Mouse (Mus musculus) layer of hippocampus, postnatal 10 days (tissue): Measurements from ENCODE around the gene Dnmt3b. TPM values are rescaled to one million over a fixed set of nuclear protein-coding genes. Genes with fewer than 3 reads are reported as not detected.
A peak's percentile ranks its signal among the peaks of the same experiment; 100 is the strongest.
"Not testable (repeated sequence)": the region's sequence is repeated elsewhere in the genome, so short reads cannot be mapped to it uniquely, and the experiment has no call there.

Experiments
- DNase-seq, 2 experiments: peaks; one replicate each; pipeline ENCODE4 v3.0.0; 2021; ENCODE audit warnings: low spot score in 2 of 2
- total RNA-seq, 2 experiments: library from RNA; stranded (reverse); gene quantifications; 2 replicates each; pipeline ENCODE4 v1.2.3; 2021

The Dnmt3b gene
- total RNA-seq, 2 experiments from 2014 or later: 2.3 to 3.0 TPM

DNA sequence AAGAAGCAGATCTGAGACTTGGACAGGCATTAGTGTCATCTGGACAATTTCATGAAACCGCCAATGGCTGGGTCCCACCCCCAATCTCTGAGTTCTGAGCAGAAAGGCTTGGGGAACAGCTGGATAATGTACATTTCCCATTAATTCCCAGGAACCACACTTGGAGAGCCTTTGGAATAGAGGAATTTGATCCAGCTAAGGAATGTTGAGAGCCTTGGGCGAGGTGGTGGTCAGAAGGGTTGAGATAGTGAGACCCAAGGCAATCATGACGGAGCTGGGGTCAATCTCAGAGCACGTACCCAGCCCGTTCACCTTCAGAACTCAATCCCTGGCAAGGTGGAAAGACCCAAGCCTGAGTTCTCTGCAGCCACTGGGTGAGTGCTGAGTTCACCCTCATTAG lies 16.0 kb upstream of the Dnmt3b start:
- DNase-seq: no peak

DNA sequence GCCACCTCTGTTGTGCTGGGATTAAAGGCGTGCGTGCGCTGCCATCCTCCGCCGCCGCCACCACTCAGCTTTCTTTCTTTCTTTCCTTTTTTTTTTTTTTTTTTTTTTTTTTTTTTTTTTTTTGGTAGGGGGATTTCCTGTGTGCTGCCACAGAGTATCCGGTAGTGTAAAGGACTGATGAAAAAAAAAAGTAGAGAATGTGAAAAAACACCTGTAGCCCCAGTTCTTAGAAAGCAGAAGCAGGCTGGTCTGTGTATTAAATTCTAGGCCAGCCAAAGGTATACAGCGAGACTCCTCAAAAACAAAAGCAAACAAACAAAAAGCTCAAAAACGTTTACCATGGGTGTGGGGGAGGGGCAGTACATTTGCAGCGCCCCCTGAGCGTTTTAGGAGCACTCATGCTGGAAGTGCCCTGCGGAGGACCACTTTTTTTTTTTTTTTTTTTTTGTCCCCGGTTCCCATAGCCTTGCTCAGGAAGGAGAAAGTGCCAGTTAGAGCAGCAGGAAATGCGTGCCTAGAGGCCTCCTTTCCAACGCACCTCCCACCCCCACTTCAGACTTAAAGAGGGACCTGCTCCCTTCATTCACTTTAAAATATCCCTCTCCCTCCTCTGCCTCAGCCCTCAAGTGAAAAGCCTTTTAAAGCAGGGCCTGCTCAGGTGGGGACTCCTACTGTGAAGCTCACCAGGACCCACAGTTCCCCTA lies 10.1 kb upstream of the Dnmt3b start:
- no peak for DNase-seq

DNA sequence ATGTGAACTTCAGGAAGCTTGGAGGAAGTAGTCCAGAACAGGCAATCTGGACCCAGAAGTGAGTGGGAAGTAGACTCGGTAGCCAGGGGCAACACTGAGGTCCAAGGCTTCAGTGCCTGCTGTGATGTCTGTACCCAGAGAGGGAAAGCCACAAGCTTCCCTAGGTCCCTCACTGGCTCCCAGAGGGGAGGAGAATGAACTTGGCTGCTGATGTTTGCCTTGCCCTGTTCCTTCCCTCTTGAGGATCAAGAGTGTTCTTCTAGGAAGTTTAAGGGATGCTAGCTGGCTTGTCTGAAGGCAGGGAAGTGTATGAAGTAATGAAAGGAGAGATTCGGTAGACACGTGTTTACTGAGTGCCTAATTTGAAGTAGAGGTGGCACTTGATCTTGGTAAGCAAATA lies 6.8 kb upstream of the Dnmt3b start:
- no peak for DNase-seq

DNA sequence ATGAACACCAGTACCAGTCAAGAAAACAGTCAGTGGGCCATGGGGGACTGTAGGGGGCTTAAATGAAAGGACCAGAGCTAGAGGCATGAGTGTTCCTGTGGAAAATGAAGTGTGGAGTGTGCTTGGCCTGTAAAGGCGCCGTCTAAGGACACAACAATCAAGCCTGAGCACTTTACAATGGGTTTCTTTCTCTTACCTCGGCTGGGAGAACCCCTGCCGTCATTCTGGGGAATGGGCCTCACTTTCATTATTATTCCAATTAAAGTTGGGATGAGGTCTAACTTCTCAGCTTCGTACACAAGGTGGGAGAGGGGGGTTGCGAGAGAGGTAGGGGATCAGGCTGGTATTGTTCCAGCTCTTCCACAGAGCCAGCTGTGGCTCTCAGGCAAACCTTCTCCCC lies 6.3 kb upstream of the Dnmt3b start:
- DNase-seq: no peak

DNA sequence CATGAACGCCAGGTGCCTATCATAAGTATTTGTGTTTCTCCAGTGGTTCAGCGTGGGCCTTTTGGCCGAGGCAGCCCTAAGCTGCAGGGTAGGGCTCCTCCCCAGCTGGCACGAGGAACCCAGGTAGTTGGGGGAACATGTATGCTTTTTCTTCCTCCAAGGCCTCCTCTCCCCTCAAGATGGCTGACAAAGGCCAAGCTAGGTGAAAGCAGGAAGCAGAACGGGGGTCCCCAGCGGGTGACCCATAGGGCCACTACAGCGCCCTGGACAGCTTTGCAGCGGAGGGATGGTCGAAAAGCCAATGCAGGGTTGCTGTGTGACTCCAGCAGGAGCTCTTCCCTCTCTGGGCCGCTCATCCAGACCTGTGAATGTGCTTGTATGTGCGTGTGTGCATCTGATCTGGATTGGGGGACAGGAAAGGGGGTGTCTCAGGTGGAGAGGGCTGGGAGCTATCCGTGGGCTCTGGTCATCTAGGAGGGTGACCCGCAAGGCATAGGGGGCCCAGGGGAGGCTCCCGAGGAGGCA lies 415 bp upstream of the Dnmt3b start:
- no peak for DNase-seq

DNA sequence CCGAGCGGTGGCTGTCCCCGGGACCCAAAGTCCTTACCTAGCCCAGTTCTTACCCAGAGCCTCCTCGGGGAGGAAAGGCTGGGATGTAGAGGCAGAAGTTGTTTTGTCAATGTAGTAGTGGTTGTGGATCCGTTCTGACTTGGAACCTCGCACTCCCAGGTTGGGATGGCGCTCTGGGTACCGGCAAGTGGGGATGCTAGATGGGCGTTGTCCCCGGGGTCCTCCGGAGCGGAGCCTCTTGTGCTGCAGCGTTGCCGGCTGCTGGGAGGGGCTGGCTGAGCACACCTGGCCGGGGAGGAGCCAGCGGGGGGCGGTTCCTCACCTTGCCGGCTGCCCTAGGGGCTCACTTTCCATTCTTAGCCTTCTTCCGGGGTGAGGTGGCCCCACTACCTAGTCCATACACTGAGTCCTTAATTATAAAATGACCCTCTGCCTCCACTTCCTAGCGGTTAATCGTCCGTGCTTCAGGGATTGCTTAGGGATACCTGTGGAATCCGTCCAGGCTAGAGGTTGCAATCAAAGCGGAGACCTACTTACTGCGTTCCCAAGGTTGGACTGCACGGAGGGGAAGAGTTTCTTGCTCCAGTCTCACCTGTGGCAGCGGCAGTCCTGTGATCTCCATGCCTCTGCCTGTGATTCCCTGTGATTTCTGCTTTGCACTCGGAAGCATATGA lies 901 bp downstream of the Dnmt3b start:
- peak in 1 of 2 experiments; percentile 18 for DNase-seq

DNA sequence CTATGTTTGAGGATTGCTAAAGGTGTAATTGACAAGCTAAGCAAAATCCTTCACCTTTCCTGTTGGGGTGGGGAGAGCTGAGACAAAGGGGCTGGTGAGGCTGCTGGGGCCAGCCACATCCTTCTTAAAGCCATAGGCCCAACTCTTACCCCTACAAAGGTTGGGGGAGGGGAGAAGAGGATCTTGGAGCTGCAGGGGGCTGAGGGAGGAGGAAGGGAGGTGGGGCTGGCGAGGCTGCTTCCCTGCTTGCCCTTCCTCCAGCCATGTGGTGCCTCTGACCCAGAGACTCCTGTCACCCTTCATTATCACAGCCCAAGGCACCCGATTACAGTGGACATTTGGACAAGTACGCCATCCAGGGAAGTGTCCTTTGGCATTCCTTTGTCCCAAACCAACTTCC lies 2.4 kb downstream of the Dnmt3b start:
- DNase-seq: no peak

DNA sequence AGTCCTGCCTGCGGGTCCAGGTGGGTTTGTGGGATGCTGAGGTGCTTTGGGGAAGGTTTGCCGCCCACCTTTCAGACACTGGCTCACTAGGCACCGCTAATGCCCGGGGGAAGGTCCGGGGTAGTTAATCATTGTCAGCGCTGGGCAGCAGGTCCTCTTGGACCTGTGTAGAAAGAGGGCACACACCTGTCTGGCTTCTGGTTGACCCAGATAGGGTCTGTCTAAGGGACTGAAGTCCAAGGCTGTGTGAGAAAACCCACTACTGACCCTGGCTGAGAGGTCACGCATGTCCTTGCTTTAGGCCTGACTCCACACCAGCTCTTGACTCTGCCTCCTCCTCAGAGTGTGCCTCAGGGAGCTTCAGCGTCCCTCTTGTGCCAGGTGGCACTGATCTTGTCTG lies 8.4 kb downstream of the Dnmt3b start:
- DNase-seq: not testable (repeated sequence)

DNA sequence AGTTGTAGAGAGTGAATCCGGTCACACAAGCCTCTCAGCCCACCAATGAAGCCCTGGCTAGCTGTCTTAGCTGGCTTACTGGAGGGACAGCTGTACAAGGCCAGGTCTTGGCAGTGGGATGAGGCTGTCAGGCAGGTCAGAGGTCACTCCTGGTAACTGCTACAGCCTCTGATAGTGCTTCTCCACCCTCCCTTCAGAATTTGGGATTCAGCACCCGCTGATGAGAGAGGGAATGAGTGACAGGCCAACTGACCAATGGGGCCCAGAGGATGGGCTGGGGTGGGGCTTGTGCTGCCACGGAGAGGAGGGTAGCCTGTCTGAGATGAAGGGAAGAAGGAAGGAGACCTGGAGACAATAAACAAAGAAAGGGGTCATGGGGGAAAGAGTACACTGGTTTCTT lies 11.4 kb downstream of the Dnmt3b start:
- DNase-seq: no peak

DNA sequence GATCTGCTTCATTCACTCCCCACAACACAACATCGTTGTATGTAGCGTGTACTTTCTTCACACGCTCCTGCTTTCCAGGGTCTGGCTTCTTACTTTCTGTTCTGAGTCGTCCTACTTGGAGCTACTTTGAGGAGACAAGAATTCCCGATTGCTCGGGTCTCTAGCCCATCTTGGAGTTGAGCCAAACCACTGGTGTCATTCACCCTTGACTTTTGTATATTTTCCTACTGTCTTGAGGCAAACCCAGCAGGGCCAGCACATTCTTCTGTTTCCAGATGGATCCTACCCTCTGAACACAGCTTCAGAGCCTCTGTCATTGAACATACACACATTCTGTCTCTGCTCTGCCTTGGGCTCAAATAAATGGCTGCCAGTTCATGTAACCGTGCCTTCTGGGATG lies 16.2 kb downstream of the Dnmt3b start:
- DNase-seq: no peak

DNA sequence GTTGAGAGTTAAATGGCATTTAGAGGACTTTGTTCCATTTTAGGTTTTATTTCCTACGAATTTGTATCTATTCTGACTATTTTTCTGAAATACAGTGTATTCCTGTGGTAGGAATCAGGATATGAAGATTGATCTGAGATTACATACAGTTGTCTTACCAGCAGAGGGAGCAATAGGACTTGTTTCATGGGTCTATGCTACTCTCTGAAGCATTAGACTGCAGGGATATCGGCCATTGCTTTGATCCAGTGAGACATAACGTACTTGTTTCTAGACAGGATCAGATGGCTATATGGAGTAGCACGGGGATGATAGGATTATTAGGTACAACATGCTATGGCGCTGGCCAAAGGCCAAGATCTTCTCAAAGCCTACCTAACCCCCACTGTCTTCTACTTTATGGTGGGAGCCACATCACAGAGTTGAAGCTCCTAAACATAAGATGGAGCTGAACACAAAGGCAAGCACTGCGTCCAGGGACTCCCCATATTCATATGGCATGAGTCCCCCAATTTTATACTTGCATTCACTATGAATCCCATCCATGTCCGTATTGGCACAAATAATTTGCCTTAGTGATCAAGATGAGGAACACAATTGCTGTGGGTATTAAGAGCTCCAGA lies 19.6 kb downstream of the Dnmt3b start:
- DNase-seq: peak; percentile 23 to 40

DNA sequence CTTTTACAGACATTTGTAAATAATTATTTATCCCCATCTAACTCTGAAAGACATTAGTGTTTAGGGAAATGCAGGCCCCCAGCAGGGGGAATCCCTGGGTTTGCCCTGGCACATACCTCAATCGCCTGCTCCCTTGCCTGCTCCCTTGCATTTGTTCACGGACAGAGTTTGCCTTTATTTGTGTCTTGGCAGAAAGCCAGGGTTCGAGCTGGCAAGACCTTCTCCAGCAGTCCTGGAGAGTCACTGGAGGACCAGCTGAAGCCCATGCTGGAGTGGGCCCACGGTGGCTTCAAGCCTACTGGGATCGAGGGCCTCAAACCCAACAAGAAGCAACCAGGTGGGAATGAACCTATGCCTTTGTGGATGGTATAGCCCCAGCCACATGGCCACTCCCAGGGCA lies 20.9 kb downstream of the Dnmt3b start:
- peak; percentile 19 to 36 for DNase-seq

DNA sequence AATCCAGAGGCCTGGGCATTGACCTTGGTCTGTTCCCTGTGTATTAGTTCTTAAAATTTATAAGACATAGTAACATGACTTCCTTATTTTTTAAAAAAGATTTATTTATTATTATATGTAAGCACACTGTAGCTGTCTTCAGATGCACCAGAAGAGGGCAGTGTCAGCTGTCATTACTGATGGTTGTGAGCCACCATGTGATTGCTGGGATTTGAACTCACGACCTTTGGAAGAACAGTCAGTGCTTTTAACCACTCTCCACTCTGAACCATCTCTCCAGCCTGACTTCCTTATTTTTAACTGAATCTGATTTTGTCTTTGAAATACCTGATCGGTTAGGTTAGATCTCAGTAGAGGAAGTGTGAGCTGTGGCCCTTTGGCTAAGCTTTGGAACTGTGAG lies 23.4 kb downstream of the Dnmt3b start:
- DNase-seq: no peak

DNA sequence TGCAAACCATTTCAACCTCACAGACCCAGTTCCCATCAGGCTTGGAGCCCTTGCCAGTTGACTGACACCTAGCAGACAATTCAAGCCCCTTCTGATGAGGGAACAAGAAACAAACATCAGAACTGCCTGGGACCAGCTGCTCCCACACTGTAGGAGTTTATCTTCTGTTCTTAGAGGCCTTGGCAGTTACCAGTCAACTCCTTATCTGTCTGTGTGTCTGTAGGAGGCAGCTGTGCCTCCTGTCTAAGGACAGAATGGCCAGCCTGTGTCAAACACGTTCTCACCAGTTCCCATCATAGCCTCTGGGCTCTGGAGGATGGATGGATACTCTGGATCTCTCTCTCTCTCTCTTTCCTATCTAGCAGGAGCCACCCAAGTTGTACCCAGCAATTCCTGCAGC lies 26.1 kb downstream of the Dnmt3b start:
- DNase-seq: not testable (repeated sequence)

DNA sequence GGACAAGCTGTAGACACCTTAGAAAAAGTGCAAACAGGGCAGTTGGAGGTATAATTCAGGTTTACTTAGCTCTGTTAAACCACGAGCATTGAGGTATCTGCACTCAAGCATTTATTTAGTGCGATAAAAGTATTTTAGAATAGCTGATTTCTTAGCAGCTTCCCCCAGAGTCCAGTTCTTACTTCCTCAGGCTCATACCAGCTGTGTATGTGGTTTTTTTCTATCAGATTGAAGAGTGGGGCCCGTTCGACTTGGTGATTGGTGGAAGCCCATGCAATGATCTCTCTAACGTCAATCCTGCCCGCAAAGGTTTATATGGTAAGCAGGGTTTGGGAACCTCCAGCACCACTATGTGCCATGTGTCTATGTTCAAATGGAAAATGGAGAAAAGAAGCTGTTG lies 27.7 kb downstream of the Dnmt3b start:
- DNase-seq: no peak

DNA sequence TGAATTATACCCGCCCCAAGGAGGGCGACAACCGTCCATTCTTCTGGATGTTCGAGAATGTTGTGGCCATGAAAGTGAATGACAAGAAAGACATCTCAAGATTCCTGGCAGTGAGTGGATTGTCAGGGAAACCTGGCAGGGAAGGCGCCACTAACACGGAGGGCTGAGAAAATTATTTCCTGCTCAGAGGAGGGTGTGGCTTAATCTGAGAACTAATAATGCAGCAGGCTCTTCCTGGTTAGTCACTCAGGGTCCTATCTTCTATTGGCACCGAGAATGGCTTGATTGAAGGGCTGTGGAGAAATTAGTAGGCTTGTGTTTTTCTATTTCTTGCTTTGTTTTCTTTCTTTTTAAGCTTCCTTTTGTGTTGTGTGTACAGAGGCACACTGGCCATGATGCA lies 28.3 kb downstream of the Dnmt3b start:
- no peak for DNase-seq

DNA sequence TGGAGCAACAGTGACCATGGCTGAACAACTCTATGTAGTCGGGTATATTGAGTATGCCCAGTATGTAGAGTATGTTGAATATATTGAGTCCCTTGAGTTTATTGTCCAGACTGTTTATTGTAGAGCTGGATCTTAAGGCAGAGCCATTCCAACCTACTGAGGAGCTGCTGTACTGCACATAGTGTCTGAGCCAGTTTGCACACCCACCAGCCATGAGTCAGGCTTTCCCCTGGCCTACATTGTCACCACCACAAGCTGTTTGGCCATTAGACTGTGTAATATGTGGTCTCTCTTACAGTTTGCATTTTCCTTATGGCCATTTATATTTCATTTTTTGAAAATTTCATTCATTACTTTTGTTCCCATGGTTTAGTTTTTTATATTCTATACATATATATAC lies 30.7 kb downstream of the Dnmt3b start:
- no peak for DNase-seq

DNA sequence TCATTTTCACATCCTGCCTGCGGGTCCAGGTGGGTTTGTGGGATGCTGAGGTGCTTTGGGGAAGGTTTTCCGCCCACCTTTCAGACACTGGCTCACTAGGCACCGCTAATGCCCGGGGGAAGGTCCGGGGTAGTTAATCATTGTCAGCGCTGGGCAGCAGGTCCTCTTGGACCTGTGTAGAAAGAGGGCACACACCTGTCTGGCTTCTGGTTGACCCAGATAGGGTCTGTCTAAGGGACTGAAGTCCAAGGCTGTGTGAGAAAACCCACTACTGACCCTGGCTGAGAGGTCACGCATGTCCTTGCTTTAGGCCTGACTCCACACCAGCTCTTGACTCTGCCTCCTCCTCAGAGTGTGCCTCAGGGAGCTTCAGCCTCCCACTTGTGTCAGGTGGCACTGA lies 44.2 kb downstream of the Dnmt3b start:
- not testable (repeated sequence) for DNase-seq

DNA sequence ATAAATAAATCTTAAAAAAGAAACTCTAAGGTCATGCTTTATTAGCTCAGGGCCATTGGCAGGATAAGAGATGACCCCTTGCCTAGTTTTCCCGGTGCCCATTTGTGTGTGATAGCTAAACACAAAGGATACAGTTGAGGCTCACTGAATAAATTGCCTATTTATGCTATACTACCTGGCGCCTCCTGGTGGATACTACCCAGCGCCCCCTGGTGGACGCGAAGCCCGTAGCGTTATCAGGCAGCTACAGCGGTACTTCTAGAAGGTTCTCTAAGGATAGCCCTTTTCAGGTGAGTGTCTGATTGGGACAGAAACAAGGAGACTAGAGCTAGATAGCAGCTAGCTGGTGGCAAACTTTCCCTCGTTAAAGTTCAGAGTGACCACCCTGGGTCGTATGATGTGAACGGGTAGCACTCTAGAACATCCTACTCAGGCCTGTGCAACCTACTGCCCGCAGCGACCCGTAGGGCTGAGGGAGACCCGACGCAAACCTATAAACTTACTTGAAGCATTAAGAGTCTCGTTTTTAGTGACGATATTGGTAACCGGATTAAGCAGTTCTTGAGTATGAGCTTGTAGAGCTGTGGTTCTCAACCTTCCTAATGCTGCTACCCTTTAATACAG lies 45.3 kb downstream of the Dnmt3b start:
- peak in 1 of 2 experiments; percentile 13 for DNase-seq

DNA sequence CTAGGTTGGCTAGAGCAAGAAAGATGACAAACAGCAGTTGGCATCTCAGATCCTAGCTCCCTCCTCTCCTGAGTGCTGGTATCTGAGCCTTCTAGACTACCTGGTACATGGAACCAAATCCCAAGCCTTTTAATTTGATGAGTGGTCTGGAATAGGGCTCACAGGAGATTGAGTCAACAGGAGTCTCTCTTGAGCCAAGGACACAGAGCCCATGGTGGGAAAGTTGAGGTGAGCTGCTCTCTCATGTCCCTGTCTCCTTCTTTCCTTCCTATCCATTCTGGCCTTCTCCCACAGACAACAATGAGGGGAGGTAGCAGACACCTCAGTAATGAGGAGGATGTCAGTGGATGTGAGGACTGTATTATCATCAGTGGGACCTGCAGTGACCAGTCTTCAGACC lies 47.1 kb downstream of the Dnmt3b start, which contains the start of gene Dnmt3c:
Gene Dnmt3c, plus strand, starts transcription at position 301 of the 400 bp plus-strand sequence.
- DNase-seq: no peak

DNA sequence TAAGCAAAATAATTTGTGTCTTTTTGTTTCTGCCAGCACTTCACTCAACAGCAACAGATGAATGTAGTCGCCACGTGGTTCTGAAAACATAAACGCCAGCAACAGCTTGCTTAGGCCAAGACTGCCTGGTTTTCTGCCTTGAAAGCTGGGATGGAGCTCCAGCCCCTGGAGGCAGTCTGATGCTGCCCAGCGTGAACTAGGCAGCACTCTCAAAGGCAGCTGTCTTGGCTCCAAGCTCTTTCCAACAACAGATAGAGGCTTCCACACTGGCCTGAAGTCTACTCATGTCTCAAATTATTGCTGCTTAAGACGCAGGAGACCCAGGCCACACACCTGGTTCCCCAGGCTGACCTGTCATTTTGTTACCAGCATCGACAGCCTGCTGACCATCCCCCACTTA lies 54.1 kb downstream of the Dnmt3b start:
- no peak for DNase-seq
